Mouse (Mus musculus) thymus, adult 2 months (tissue): ENCODE measurements at regions not wholly inside any gene's neighbourhood (a gene's known extent, or its start where the extent isn't known, plus 50 kb on each side); places are given as distances from the start of the nearest gene placed in this dataset.

Experiments used
- CTCF ChIP-seq: fragments of 200-500 bp; IDR thresholded peaks from 2 replicates; pipeline ENCODE4 v1.5.1; 2012; ENCODE audit warnings: mild to moderate bottlenecking, control low read depth, low read length, moderate library complexity, borderline replicate concordance; ENCODE audit not compliant: control insufficient read depth, poor library complexity, insufficient read depth; ENCODE audit errors: extremely low read depth
- POLR2A ChIP-seq: fragments of 200-500 bp; IDR thresholded peaks from 2 replicates; pipeline ENCODE4 v1.6.1; 2012; ENCODE audit warnings: mild to moderate bottlenecking, low read length, control low read depth, moderate library complexity; ENCODE audit not compliant: control insufficient read depth, poor library complexity, insufficient read depth; ENCODE audit errors: extremely low read depth

DNA sequence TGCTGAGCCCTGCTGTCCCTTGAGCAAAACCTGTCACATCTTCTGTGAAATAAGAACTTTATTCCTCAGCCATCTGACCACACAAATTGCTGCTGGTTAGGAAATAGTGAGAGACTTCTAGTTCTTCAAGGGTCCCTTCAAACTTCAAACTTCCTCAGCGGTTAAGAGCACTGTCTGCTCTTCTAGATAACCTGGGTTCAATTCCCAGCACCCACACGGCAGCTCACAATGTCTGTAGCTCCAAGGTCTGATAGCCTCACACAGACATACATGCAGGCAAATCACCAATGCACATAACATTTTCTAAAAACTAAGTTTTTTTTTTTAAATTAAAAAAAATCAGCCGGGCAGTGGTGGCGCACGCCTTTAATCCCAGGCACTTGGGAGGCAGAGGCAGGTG, 407.0 kb upstream of the Smim15 start:
- TF ChIP-seq POLR2A (no peak), CTCF (no peak)
